Comparison of ENCODE assay signal across 8 mouse cellular contexts in the genomic region with DNA sequence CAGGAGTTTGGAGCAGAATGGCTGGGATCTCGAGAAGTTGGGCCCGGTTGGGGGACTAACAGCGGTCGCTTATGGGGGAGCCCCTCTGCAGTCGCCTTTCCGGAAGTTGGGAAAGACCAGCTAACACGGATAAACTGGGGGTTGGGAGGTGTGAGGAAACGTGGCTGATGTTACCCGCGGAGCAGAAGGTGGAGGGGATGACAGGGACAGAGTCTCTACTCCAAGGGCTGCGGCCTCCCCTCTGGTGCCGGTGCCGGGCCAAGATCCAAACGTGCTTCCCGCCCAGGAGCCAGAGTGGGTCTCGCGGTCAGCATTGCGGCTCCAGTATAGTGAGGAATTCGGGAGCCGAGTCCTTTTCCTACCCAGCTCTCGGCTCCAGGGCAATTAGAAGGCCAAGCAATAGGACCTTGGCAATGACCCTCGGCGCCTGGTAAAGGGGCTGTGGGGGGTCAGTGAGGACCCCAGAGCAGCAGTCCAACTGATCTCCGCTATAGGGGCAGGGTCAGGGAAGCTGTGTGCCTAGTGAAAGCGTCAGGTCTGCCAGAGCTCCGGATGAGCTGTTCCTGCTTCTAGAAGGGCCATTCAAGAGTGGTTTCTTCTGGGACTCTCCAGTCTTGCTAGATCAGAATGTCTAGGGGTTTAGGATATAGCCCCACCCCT. TPM values are rescaled to one million over a fixed set of nuclear protein-coding genes. Genes with fewer than 3 reads are reported as not detected.
DNase-seq lines count a peak whose midpoint lies in the region; ATAC-seq lines count a peak whose summit lies in the region.

No protein-coding gene starts in this region.

- H3K9me3 ChIP-seq in liver, embryonic 11.5 days (ENCODE audit: control insufficient read depth, low read length), result no peaks in the 10 kb centered on the region
- H3K9me3 ChIP-seq in forebrain, embryonic 11.5 days (ENCODE audit: control insufficient read depth, low read length), result no peaks in the 10 kb centered on the region
- no peaks in the 10 kb centered on the region for H3K9me3 ChIP-seq in intestine, embryonic 14.5 days (ENCODE audit: control insufficient read depth, low read length)
- H3K9me3 ChIP-seq in neural tube, embryonic 11.5 days (ENCODE audit: control insufficient read depth, low read length), result no peaks in the 10 kb centered on the region

- H3K36me3 ChIP-seq in liver, embryonic 11.5 days (ENCODE audit: control insufficient read depth, insufficient read depth, low read length), result no peaks in the 10 kb centered on the region
- no peaks in the 10 kb centered on the region for H3K36me3 ChIP-seq in forebrain, embryonic 11.5 days (ENCODE audit: control insufficient read depth, insufficient read depth, low read length)
- H3K36me3 ChIP-seq in intestine, embryonic 14.5 days (ENCODE audit: control insufficient read depth, insufficient read depth, low read length), result no peaks in the 10 kb centered on the region
- no peaks in the 10 kb centered on the region for H3K36me3 ChIP-seq in neural tube, embryonic 11.5 days (ENCODE audit: control insufficient read depth, insufficient read depth, low read length)

- no peak for DNase-seq in liver, embryonic 11.5 days (ENCODE audit: low spot score)
- DNase-seq in liver, result no peak
- DNase-seq in forebrain, embryonic 11.5 days (ENCODE audit: low spot score), result no peak
- DNase-seq in intestine, embryonic 14.5 days (ENCODE audit: low spot score), result peak; percentile 53
- DNase-seq in neural tube, embryonic 11.5 days (ENCODE audit: low spot score), result peak; percentile 21
- no peak for DNase-seq in cerebellum, adult 11 months
- no peak for DNase-seq in gastrocnemius, postnatal 25 days

- H3K9ac ChIP-seq in liver, embryonic 11.5 days (ENCODE audit: low read depth, low read length), result no peak overlapping the region
- H3K9ac ChIP-seq in forebrain, embryonic 11.5 days (ENCODE audit: low read length), result no peak overlapping the region
- H3K9ac ChIP-seq in intestine, embryonic 14.5 days (ENCODE audit: low read length), result no peak overlapping the region
- no peak overlapping the region; the same call in 1 of the 2 replicates for H3K9ac ChIP-seq in neural tube, embryonic 11.5 days (ENCODE audit: low read length)

- no peak for ATAC-seq in liver, embryonic 11.5 days (replicated peaks; ENCODE audit: low FRiP score)
- no peak for ATAC-seq in forebrain, embryonic 11.5 days (replicated peaks; ENCODE audit: low FRiP score)
- ATAC-seq in intestine, embryonic 14.5 days (replicated peaks; ENCODE audit: low FRiP score, low TSS enrichment, low read depth), result no peak
- no peak for ATAC-seq in neural tube, embryonic 11.5 days (ENCODE audit: insufficient read depth, low FRiP score, low TSS enrichment)
- ATAC-seq in erythroblast, adult 5-6 weeks (replicated peaks; ENCODE audit: low FRiP score, poor library complexity, severe bottlenecking), result no peak

- no peak overlapping the region for H3K27ac ChIP-seq in liver, embryonic 11.5 days (ENCODE audit: low read depth, low read length)
- no peak overlapping the region for H3K27ac ChIP-seq in forebrain, embryonic 11.5 days (ENCODE audit: low read depth, low read length)
- H3K27ac ChIP-seq in intestine, embryonic 14.5 days (ENCODE audit: low read depth), result no peak overlapping the region
- H3K27ac ChIP-seq in neural tube, embryonic 11.5 days (ENCODE audit: low read depth, low read length), result no peak overlapping the region

- no peaks in the 10 kb centered on the region; the same call in 1 of the 2 replicates for H3K4me1 ChIP-seq in liver, embryonic 11.5 days (replicated peaks; ENCODE audit: control insufficient read depth, insufficient read depth, low read length)
- H3K4me1 ChIP-seq in forebrain, embryonic 11.5 days (replicated peaks; ENCODE audit: control insufficient read depth, insufficient read depth, low read length), result peaks cover 17% of the 10 kb centered on the region; the same call in 1 of the 2 replicates
- peaks cover 7% of the 10 kb centered on the region; the same call in 1 of the 2 replicates for H3K4me1 ChIP-seq in intestine, embryonic 14.5 days (replicated peaks; ENCODE audit: control insufficient read depth, insufficient read depth, low read length)
- H3K4me1 ChIP-seq in neural tube, embryonic 11.5 days (ENCODE audit: control insufficient read depth, insufficient read depth, low read length), result peaks cover 5% of the 10 kb centered on the region; the same call in 1 of the 2 replicates

- peak overlapping the region; percentile 59 for H3K4me2 ChIP-seq in liver, embryonic 11.5 days
- peak overlapping the region; percentile 94 for H3K4me2 ChIP-seq in forebrain, embryonic 11.5 days (ENCODE audit: low read depth, low read length, severe bottlenecking)
- peak overlapping the region; percentile 68 for H3K4me2 ChIP-seq in intestine, embryonic 14.5 days (ENCODE audit: low read length)
- H3K4me2 ChIP-seq in neural tube, embryonic 11.5 days (ENCODE audit: low read depth), result peak overlapping the region; percentile 88

- peak overlapping the region; percentile 44 for H3K4me3 ChIP-seq in liver, embryonic 11.5 days (ENCODE audit: low read depth, low read length)
- H3K4me3 ChIP-seq in forebrain, embryonic 11.5 days (ENCODE audit: low read depth, low read length), result peak overlapping the region; percentile 63
- H3K4me3 ChIP-seq in intestine, embryonic 14.5 days (ENCODE audit: low read depth, low read length), result peak overlapping the region; percentile 46
- H3K4me3 ChIP-seq in neural tube, embryonic 11.5 days (ENCODE audit: low read depth, low read length), result peak overlapping the region; percentile 66

- H3K27me3 ChIP-seq in liver, embryonic 11.5 days (replicated peaks; ENCODE audit: control insufficient read depth, insufficient read depth, low read length), result peaks cover 78% of the 10 kb centered on the region
- H3K27me3 ChIP-seq in forebrain, embryonic 11.5 days (ENCODE audit: control insufficient read depth, insufficient read depth, low read length), result peaks cover 59% of the 10 kb centered on the region
- peaks cover 83% of the 10 kb centered on the region for H3K27me3 ChIP-seq in intestine, embryonic 14.5 days (replicated peaks; ENCODE audit: control insufficient read depth, insufficient read depth, low read length)
- peaks cover 65% of the 10 kb centered on the region for H3K27me3 ChIP-seq in neural tube, embryonic 11.5 days (ENCODE audit: control insufficient read depth, insufficient read depth, low read length)

- 4% methylated on average over 26 of the region's 26 CpGs for WGBS in liver, embryonic 11.5 days
- under 1% methylated on average over 24 of the region's 26 CpGs for WGBS in forebrain, embryonic 11.5 days
- WGBS in intestine, embryonic 14.5 days, result 3% methylated on average over 26 of the region's 26 CpGs
- 2% methylated on average over 26 of the region's 26 CpGs for WGBS in neural tube, embryonic 11.5 days

RNA-seq across cellular contexts. Expression of a gene that starts 1.4 kb away (rescaled TPM):
- 0.25 and 0.43 TPM in 2 replicates for polyA plus RNA-seq in liver, embryonic 11.5 days (2014; fragmentation: Nextera tagmentation; extraction: Ambion mirVana)
- 0.36 and 0.72 TPM in 2 replicates for polyA plus RNA-seq in forebrain, embryonic 11.5 days (2014; fragmentation: Nextera tagmentation; extraction: Ambion mirVana)
- 0.34 and 0.49 TPM in 2 replicates for polyA plus RNA-seq in intestine, embryonic 14.5 days (2014; fragmentation: Nextera tagmentation; extraction: Ambion mirVana)
- 0.91 and 1.7 TPM in 2 replicates for polyA plus RNA-seq in neural tube, embryonic 11.5 days (2014; fragmentation: Nextera tagmentation; extraction: Ambion mirVana)
- not detected in 2 replicates for total RNA-seq in erythroblast, adult 5-6 weeks (2015; ENCODE audit: low replicate concordance)
- 0.34 TPM in 1 of 2 replicates, not detected in the other for total RNA-seq in erythroblast, adult 5-6 weeks (2017; ENCODE audit: low replicate concordance)
- not detected for total RNA-seq in gastrocnemius, postnatal 25 days (2021)

Comparison
In these comparisons a context has a peak if more than half of its experiments do, and no peak if none do; other contexts are left out.
1. DNase-seq: peak in intestine, embryonic 14.5 days (single experiment) and neural tube, embryonic 11.5 days (single experiment); none in liver, embryonic 11.5 days (single experiment), liver (single experiment), forebrain, embryonic 11.5 days (single experiment), cerebellum, adult 11 months (single experiment) and gastrocnemius, postnatal 25 days (single experiment).
2. Peak in every context shown above with its lines, with median percentiles within 50 percentile points of each other: H3K4me2 ChIP-seq and H3K4me3 ChIP-seq.